Mouse (Mus musculus): ENCODE measurements around the gene Fer1l4. TPM values are rescaled to one million over a fixed set of nuclear protein-coding genes. Genes with fewer than 3 reads are reported as not detected.

Gene Fer1l4
- polyA plus RNA-seq (2012; rRNA removed) = not detected in 2 replicates

DNA sequence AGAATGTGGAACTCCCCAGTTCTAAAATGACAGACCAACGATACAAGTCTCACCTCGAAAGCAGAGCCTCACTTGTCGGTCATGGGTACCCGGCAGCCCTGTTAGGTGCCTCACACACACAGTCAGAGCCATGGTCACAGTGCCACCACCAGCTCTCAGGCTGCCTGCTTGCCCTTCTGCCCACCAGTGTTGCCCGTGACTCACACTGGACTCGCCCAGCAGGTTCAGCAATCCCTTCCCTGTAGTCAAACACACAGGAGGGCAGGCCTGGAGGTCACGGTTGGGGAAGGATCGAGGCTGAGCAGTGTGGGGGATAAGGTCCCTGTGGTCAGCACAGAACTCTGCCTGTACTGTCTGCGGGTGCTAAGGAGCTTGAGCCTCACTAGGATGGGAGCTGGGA, at the start of gene Fer1l4:
Gene Fer1l4, minus strand, starts transcription at position 132 of the 400 bp plus-strand sequence.
- no peaks in the 10 kb centered on the region for H3K36me3 ChIP-seq (ENCODE audit: control insufficient read depth, insufficient read depth, low read length)
- DNase-seq (ENCODE audit: low read depth in 1 of 2, low spot score in 2 of 2) = no peak
- H3K4me1 ChIP-seq (ENCODE audit: control insufficient read depth, insufficient read depth, insufficient read length) = peaks cover 3% of the 10 kb centered on the region; the same call in 1 of the 2 replicates
- TF ChIP-seq CTCF (IDR thresholded peaks at IDR 0.05; ENCODE audit: extremely low read depth, insufficient read depth, insufficient read length, insufficient replicate concordance) (no peak), POLR2A (IDR thresholded peaks at IDR 0.05; ENCODE audit: low read depth, low read length) (no peak)
- WGBS = 85% methylated on average over 9 of the region's 9 CpGs
- H3K27ac ChIP-seq (ENCODE audit: insufficient read depth, low read length) = no peak within 1 kb of the TSS
- H3K4me3 ChIP-seq (ENCODE audit: extremely low read depth, insufficient read depth, insufficient read length) = no peak within 1 kb of the TSS
- H3K27me3 ChIP-seq (ENCODE audit: control insufficient read depth, insufficient read depth, low read length) = peaks cover 3% of the 10 kb centered on the region; the same call in 1 of the 2 replicates

DNA sequence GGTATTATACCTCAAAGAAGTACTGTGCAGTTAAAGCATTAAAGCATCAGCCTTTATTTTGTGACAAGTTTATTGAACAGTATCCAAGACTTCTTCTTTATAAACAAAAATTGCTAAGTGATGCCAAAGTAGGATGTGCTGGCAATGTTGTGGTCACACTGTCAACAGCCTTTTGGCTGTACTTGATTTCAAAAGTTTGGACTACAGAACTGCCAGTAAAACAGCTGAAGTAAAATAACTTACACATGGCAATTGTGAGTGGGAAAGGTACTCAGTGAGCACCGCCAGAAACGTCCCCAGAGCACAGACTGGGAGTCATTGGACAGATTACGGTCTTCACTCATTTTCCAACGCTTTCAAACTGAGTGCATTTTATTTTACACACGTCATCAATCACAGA, 39.2 kb upstream of the Fer1l4 start:
- no peaks in the 10 kb centered on the region for H3K4me1 ChIP-seq (ENCODE audit: control insufficient read depth, insufficient read depth, insufficient read length)
- H3K27ac ChIP-seq (ENCODE audit: insufficient read depth, low read length) = no peak overlapping the region
- no peak overlapping the region for H3K4me3 ChIP-seq (ENCODE audit: extremely low read depth, insufficient read depth, insufficient read length)
- no peak for TF ChIP-seq POLR2A (IDR thresholded peaks at IDR 0.05; ENCODE audit: low read depth, low read length)
- TF ChIP-seq CTCF (IDR thresholded peaks at IDR 0.05; ENCODE audit: extremely low read depth, insufficient read depth, insufficient read length, insufficient replicate concordance) = no peak
- H3K27me3 ChIP-seq (ENCODE audit: control insufficient read depth, insufficient read depth, low read length) = no peaks in the 10 kb centered on the region
- 81% methylated on average over 5 of the region's 5 CpGs for WGBS
- no peak for DNase-seq (ENCODE audit: low read depth in 1 of 2, low spot score in 2 of 2)
- H3K36me3 ChIP-seq (ENCODE audit: control insufficient read depth, insufficient read depth, low read length) = peaks cover 14% of the 10 kb centered on the region

DNA sequence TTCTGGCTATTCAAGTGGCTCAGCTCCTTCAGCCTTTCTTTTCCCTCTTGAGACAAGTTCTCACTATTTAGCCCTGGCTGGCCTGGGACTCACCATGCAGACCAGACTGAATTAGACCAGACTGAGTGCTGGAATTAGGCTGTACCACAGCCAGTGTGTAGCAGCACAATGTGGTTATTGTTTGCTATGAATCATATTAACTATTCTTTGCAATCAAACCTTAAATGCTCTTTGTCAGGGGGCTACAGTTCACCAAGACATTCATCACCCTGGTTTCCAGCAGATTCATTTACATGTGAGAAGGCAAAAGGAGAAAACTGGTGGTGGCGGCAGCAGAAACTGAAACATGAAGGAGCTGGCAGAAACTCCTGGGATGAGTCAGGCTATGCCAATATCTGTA, 37.1 kb upstream of the Fer1l4 start:
- DNase-seq (ENCODE audit: low read depth in 1 of 2, low spot score in 2 of 2) = no peak
- no peak for TF ChIP-seq CTCF (IDR thresholded peaks at IDR 0.05; ENCODE audit: extremely low read depth, insufficient read depth, insufficient read length, insufficient replicate concordance)
- H3K36me3 ChIP-seq (ENCODE audit: control insufficient read depth, insufficient read depth, low read length) = no peaks in the 10 kb centered on the region; the same call in 1 of the 2 replicates
- H3K27ac ChIP-seq (ENCODE audit: insufficient read depth, low read length) = no peak overlapping the region
- no peak overlapping the region for H3K4me3 ChIP-seq (ENCODE audit: extremely low read depth, insufficient read depth, insufficient read length)
- no peaks in the 10 kb centered on the region for H3K4me1 ChIP-seq (ENCODE audit: control insufficient read depth, insufficient read depth, insufficient read length)
- WGBS = 95% methylated on average over 1 of the region's 1 CpGs
- no peaks in the 10 kb centered on the region for H3K27me3 ChIP-seq (ENCODE audit: control insufficient read depth, insufficient read depth, low read length)

DNA sequence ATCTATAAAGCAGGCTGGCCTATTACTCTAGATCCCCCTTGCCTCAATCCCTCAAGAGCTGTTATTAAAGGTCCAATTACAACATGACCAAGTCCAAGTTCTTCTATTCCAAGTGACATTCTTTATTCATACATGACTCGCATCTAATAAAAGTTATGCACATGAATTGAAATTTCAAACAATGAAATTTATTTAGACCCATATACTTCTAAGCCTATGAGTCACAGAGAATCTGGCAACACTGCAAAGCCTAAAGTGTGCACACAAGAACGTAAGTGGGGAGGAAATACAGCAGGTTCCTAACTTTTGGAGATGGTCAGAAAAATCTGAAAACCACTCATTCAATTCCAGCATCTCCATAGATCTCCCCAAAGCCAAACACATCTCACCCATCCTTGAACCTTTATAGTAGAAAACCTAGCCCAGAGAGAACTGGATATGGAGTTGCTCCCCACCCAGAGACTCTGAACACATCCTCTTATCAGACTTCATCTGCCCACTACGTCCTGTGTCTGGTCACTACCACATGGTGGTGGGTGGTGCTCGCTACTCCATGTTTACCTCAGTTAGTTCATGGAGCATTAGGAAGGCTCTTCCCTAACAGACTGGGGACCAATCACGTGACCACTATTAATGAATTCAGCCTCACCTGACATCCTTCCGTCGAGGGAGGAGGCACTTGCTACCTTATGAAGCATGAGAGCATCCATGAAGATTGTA, 34.8 kb upstream of the Fer1l4 start:
- 85% methylated on average over 7 of the region's 7 CpGs for WGBS
- Histone ChIP-seq H3K27ac (ENCODE audit: insufficient read depth, low read length) (no peak overlapping the region), H3K27me3 (ENCODE audit: control insufficient read depth, insufficient read depth, low read length) (no peaks in the 10 kb centered on the region), H3K4me1 (ENCODE audit: control insufficient read depth, insufficient read depth, insufficient read length) (no peaks in the 10 kb centered on the region), H3K4me3 (ENCODE audit: extremely low read depth, insufficient read depth, insufficient read length) (no peak overlapping the region), H3K36me3 (ENCODE audit: control insufficient read depth, insufficient read depth, low read length) (no peaks in the 10 kb centered on the region; the same call in 1 of the 2 replicates)
- DNase-seq (ENCODE audit: low read depth in 1 of 2, low spot score in 2 of 2) = no peak
- no peak for TF ChIP-seq CTCF (IDR thresholded peaks at IDR 0.05; ENCODE audit: extremely low read depth, insufficient read depth, insufficient read length, insufficient replicate concordance)
- TF ChIP-seq POLR2A (IDR thresholded peaks at IDR 0.05; ENCODE audit: low read depth, low read length) = no peak

DNA sequence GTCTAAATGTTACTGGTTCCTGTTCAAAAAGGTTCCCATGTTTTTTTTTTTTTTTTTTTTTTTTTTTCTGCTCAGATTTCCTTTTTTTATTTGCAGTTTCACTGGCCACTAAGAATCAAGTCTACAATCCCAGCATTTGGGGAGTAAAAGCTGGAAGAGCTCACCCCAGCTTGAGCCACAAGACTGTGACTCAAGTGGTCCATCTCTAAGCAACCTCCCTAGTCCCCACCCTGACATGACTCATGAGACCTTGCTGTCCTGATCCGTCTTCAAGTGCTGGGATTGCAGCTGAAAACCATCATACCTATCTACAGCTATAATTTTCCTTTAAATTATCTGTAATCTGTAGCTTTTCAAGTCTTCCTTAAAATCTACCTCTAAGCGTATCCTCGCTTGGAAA, 31.8 kb upstream of the Fer1l4 start:
- no peak overlapping the region for H3K4me3 ChIP-seq (ENCODE audit: extremely low read depth, insufficient read depth, insufficient read length)
- H3K4me1 ChIP-seq (ENCODE audit: control insufficient read depth, insufficient read depth, insufficient read length) = no peaks in the 10 kb centered on the region
- DNase-seq (ENCODE audit: low read depth in 1 of 2, low spot score in 2 of 2) = no peak
- H3K36me3 ChIP-seq (ENCODE audit: control insufficient read depth, insufficient read depth, low read length) = no peaks in the 10 kb centered on the region
- TF ChIP-seq POLR2A (IDR thresholded peaks at IDR 0.05; ENCODE audit: low read depth, low read length) = no peak
- TF ChIP-seq CTCF (IDR thresholded peaks at IDR 0.05; ENCODE audit: extremely low read depth, insufficient read depth, insufficient read length, insufficient replicate concordance) = no peak
- H3K27ac ChIP-seq (ENCODE audit: insufficient read depth, low read length) = no peak overlapping the region
- 88% methylated on average over 3 of the region's 3 CpGs for WGBS
- no peaks in the 10 kb centered on the region for H3K27me3 ChIP-seq (ENCODE audit: control insufficient read depth, insufficient read depth, low read length)

DNA sequence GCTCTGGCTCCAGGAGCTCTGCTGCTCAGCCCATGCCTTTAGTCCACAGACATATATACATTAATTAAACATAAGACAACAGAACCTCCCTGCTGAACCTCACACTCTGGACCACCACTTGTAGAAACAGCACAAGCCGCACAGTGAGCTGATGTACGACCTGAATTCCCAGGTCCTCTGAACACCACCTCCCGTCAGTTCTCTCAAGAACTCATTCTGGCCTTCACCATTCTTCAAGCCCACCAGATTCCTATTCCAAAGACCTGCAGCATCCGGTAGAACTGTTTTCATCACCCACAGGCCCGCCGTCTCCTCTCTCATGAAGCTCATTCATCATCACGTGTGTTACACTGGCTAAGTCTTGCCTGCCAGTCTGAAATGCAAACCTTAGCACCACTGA, 27.6 kb upstream of the Fer1l4 start:
- TF ChIP-seq POLR2A (IDR thresholded peaks at IDR 0.05; ENCODE audit: low read depth, low read length) = no peak
- TF ChIP-seq CTCF (IDR thresholded peaks at IDR 0.05; ENCODE audit: extremely low read depth, insufficient read depth, insufficient read length, insufficient replicate concordance) = no peak
- Histone ChIP-seq H3K27ac (ENCODE audit: insufficient read depth, low read length) (no peak overlapping the region), H3K4me1 (ENCODE audit: control insufficient read depth, insufficient read depth, insufficient read length) (no peaks in the 10 kb centered on the region), H3K4me3 (ENCODE audit: extremely low read depth, insufficient read depth, insufficient read length) (no peak overlapping the region), H3K36me3 (ENCODE audit: control insufficient read depth, insufficient read depth, low read length) (peaks cover 18% of the 10 kb centered on the region), H3K27me3 (ENCODE audit: control insufficient read depth, insufficient read depth, low read length) (no peaks in the 10 kb centered on the region)
- WGBS = 96% methylated on average over 7 of the region's 7 CpGs
- no peak for DNase-seq (ENCODE audit: low read depth in 1 of 2, low spot score in 2 of 2)

DNA sequence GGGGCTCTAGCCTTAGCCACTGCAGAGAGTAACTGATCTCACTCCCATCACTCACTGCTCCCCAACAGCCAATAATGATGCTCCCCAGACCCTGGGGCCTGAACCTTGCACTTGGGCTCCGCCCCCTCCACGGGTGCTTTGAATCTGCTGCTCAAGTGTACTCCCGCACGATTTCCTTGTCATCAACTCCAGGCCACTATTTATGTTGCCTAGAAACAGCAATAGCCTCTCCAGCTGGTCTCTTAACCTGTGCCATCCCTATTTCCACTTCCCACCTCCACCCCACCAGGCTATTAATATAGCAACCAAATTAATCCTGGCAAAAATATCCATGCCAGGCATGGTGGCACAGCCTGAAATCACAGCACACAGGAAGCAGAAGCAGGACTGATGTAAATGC, 26.9 kb upstream of the Fer1l4 start:
- peaks cover 18% of the 10 kb centered on the region for H3K36me3 ChIP-seq (ENCODE audit: control insufficient read depth, insufficient read depth, low read length)
- no peak for TF ChIP-seq CTCF (IDR thresholded peaks at IDR 0.05; ENCODE audit: extremely low read depth, insufficient read depth, insufficient read length, insufficient replicate concordance)
- no peak for TF ChIP-seq POLR2A (IDR thresholded peaks at IDR 0.05; ENCODE audit: low read depth, low read length)
- H3K4me1 ChIP-seq (ENCODE audit: control insufficient read depth, insufficient read depth, insufficient read length) = no peaks in the 10 kb centered on the region
- no peak overlapping the region for H3K27ac ChIP-seq (ENCODE audit: insufficient read depth, low read length)
- 64% methylated on average over 4 of the region's 4 CpGs for WGBS
- no peaks in the 10 kb centered on the region for H3K27me3 ChIP-seq (ENCODE audit: control insufficient read depth, insufficient read depth, low read length)
- H3K4me3 ChIP-seq (ENCODE audit: extremely low read depth, insufficient read depth, insufficient read length) = no peak overlapping the region
- DNase-seq (ENCODE audit: low read depth in 1 of 2, low spot score in 2 of 2) = no peak
